Mouse (Mus musculus) neural tube, embryonic 13.5 days (tissue): ENCODE measurements around the gene Fmr1nb. TPM values are rescaled to one million over a fixed set of nuclear protein-coding genes. Genes with fewer than 3 reads are reported as not detected.
A peak's percentile ranks its signal among the peaks of the same experiment; 100 is the strongest.
"Not testable (repeated sequence)": the region's sequence is repeated elsewhere in the genome, so short reads cannot be mapped to it uniquely, and the experiment has no call there.

Source experiments
- ATAC-seq: fragments of 200-750 bp; cut with Nextera tagmentation; 2 replicates; pipeline ENCODE4 v1.8.0; 2017; ENCODE audit warnings: low read depth, mild to moderate bottlenecking, moderate TSS enrichment, moderate library complexity
- H3K27ac ChIP-seq: fragments of 300-500 bp; sonication (generic); replicated peaks from 2 replicates; pipeline ENCODE4 v1.5.1; 2015; ENCODE audit warnings: moderate library complexity, mild to moderate bottlenecking, inconsistent platforms
- H3K27me3 ChIP-seq: fragments of 300-500 bp; sonication (generic); 2 replicates; pipeline ENCODE4 v1.6.1; 2015; ENCODE audit warnings: mild to moderate bottlenecking, inconsistent platforms
- H3K36me3 ChIP-seq: fragments of 300-500 bp; sonication (generic); 2 replicates; pipeline ENCODE4 v1.6.1; 2015; ENCODE audit warnings: mild to moderate bottlenecking, inconsistent platforms
- H3K4me1 ChIP-seq: fragments of 300-500 bp; sonication (generic); replicated peaks from 2 replicates; pipeline ENCODE4 v1.6.1; 2015; ENCODE audit warnings: inconsistent platforms
- H3K4me2 ChIP-seq: fragments of 300-500 bp; sonication (generic); 2 replicates; pipeline ENCODE4 v1.6.1; 2015; ENCODE audit warnings: inconsistent platforms, mild to moderate bottlenecking, moderate library complexity
- H3K4me3 ChIP-seq: fragments of 300-500 bp; sonication (generic); 2 replicates; pipeline ENCODE4 v1.5.1; 2015; ENCODE audit warnings: mild to moderate bottlenecking, inconsistent platforms
- H3K9ac ChIP-seq: fragments of 300-500 bp; sonication (generic); 2 replicates; pipeline ENCODE4 v1.6.1; 2015; ENCODE audit warnings: moderate library complexity, mild to moderate bottlenecking, inconsistent platforms
- H3K9me3 ChIP-seq: fragments of 300-500 bp; sonication (generic); 2 replicates; pipeline ENCODE4 v1.6.1; 2016; ENCODE audit warnings: inconsistent platforms
- WGBS: fragments of 180-500 bp; shearing (Covaris S2); methylation state at CpG from one replicate; pipeline ENCODE4 v1.1.7; 2015; 5-methylcytosine and 5-hydroxymethylcytosine counted together
- polyA plus RNA-seq: library from polyadenylated mRNA; unstranded; fragments of >200 nt; fragmentation: Nextera tagmentation; extraction: Ambion mirVana; gene quantifications from 2 replicates; pipeline ENCODE4 v1.2.1, GENCODE M21; 2015

The Fmr1nb gene
- polyA plus RNA-seq: not detected in 2 replicates

- H3K9ac ChIP-seq: no peak within 1 kb of the TSS
- ATAC-seq: no peak
- 84% methylated on average over 15 of the region's 15 CpGs for WGBS
- H3K36me3 ChIP-seq: no peaks in the 10 kb centered on the region
- H3K27ac ChIP-seq: no peak within 1 kb of the TSS
- no peak within 1 kb of the TSS for H3K4me3 ChIP-seq
- H3K4me1 ChIP-seq: no peaks in the 10 kb centered on the region
- no peaks in the 10 kb centered on the region for H3K27me3 ChIP-seq
- H3K4me2 ChIP-seq: no peak within 1 kb of the TSS
- H3K9me3 ChIP-seq: no peaks in the 10 kb centered on the region
Observed at GRCm38 (mm10) chrX:68761606-68762005, at the start of gene Fmr1nb. Fmr1nb (plus strand) TSS chrX:68761839.

GRCm38 (mm10) chrX:68736902-68737301 is 24.7 kb upstream of the Fmr1nb start:
- no peaks in the 10 kb centered on the region for H3K27me3 ChIP-seq
- H3K27ac ChIP-seq: no peak overlapping the region
- no peak overlapping the region for H3K4me2 ChIP-seq
- H3K4me3 ChIP-seq: no peak overlapping the region
- no peak for ATAC-seq
- no peaks in the 10 kb centered on the region for H3K9me3 ChIP-seq
- no peaks in the 10 kb centered on the region for H3K36me3 ChIP-seq
- no peaks in the 10 kb centered on the region for H3K4me1 ChIP-seq
- 75% methylated on average over 1 of the region's 1 CpGs for WGBS
- no peak overlapping the region for H3K9ac ChIP-seq

- ATAC-seq: no peak
- 49% methylated on average over 2 of the region's 2 CpGs for WGBS
Observed at GRCm38 (mm10) chrX:68740088-68740487, 21.6 kb upstream of the Fmr1nb start.

GRCm38 (mm10) chrX:68820449-68820848 is 58.8 kb downstream of the Fmr1nb start:
- Histone ChIP-seq H3K4me3 (peak overlapping the region; percentile 31; the same call in 1 of the 2 replicates), H3K4me2 (peak overlapping the region; percentile 50)
- H3K36me3 ChIP-seq, H3K9me3 ChIP-seq, H3K9ac ChIP-seq, H3K27ac ChIP-seq, ATAC-seq, H3K27me3 ChIP-seq, H3K4me1 ChIP-seq: not testable (repeated sequence)
- WGBS: 48% methylated on average over 2 of the region's 2 CpGs

More at GRCm38 (mm10) chrX:68740088-68740487, 21.6 kb upstream of the Fmr1nb start:
- H3K27me3 ChIP-seq: no peaks in the 10 kb centered on the region
- H3K4me2 ChIP-seq: no peak overlapping the region
- H3K4me1 ChIP-seq: no peaks in the 10 kb centered on the region
- H3K9ac ChIP-seq: no peak overlapping the region
- H3K27ac ChIP-seq: no peak overlapping the region
- H3K4me3 ChIP-seq: no peak overlapping the region
- no peaks in the 10 kb centered on the region for H3K9me3 ChIP-seq
- no peaks in the 10 kb centered on the region for H3K36me3 ChIP-seq

DNA sequence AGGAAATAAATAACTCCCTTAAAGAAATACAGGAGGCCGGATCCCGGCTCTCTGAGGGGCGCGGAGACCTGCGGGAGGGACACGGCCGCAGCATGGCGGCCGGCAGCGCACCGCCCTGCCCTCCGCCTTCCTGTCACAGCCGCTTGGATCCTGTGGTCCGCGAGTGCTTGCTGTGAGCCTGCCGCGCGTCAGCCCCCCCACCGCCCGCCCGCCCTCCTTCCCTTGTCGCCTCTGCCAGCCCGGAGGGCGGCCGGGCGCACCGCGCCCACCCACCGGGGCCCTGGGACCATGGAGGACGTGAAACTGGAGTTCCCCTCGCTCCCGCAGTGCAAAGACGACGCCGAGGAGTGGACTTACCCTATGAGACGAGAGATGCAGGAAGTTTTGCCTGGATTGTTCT is 59.4 kb downstream of the Fmr1nb start, which contains the start of gene Gm14698:
Gm14698 (plus strand) TSS at position 35 of the 400 bp plus-strand sequence.
- peak within 1 kb of the TSS; percentile 31 for H3K4me3 ChIP-seq
- H3K4me2 ChIP-seq: peak within 1 kb of the TSS; percentile 50
- 21% methylated on average over 24 of the region's 36 CpGs for WGBS
- ATAC-seq: peak; percentile 89
- H3K27me3 ChIP-seq, H3K9me3 ChIP-seq, H3K27ac ChIP-seq, H3K4me1 ChIP-seq, H3K36me3 ChIP-seq: not testable (repeated sequence)
- peak within 1 kb of the TSS; percentile 45; the same call in 1 of the 2 replicates for H3K9ac ChIP-seq

DNA sequence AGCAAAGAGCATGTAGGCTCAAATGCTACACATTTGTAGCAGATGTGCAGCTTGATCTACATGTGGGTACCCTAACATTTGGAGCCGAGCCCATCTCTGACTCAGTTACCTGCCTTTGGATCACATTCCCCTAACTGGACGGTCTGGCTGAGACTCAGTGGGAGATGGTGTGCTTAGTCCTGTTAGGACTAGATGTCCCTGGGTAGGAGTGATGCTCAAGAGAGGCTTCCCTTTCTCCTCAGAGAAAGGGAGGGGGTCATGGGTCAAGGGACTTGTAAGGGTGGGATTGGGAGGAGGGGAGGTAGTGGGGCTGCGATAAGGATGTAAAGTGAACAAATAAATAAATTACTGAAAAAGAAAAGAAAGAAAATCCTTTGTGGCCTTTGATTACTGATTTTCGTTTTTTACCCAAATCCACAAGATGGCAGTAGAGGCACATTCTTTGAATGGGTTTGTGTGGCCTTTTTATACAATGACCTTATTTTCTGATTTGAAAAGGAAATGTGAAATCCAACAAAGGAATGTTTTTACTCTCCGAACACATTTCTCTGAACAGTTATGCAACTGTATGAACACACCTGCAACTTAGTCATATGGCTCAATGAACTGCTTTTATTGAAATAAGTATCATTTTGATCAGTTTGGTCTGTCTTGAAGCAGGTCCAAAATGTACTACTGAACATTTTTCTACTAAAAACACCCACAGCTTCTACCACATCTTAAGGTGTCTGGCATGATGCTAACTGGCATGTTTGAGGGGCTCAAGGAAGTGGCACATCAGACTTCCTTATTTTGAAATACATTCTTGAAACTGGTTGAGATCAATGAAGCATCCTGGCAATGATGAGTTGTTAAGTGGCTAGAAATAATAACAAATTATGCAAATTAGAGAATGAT is 78.2 kb downstream of the Fmr1nb start:
- Histone ChIP-seq H3K9ac (no peak overlapping the region), H3K4me2 (no peak overlapping the region), H3K4me1 (no peaks in the 10 kb centered on the region), H3K4me3 (no peak overlapping the region), H3K9me3 (no peaks in the 10 kb centered on the region), H3K27ac (no peak overlapping the region), H3K36me3 (no peaks in the 10 kb centered on the region), H3K27me3 (no peaks in the 10 kb centered on the region)
- 18% methylated on average over 5 of the region's 5 CpGs for WGBS
- ATAC-seq: peak; percentile 56; the same call in 1 of the 2 replicates

Other genes starting within 250 kb of the Fmr1nb start
- gene Fmr1, start 83.3 kb upstream of the Fmr1nb start, polyA plus RNA-seq: 49.5 and 56.3 TPM in 2 replicates
- gene Gm14698, start 59.3 kb downstream of the Fmr1nb start, polyA plus RNA-seq: 3.7 and 4.6 TPM in 2 replicates
- not detected in 2 replicates for gene Gm6812, start 131.2 kb downstream of the Fmr1nb start, polyA plus RNA-seq